Mouse (Mus musculus): Measurements from ENCODE around the gene Zmynd8.

The Zmynd8 gene

DNA sequence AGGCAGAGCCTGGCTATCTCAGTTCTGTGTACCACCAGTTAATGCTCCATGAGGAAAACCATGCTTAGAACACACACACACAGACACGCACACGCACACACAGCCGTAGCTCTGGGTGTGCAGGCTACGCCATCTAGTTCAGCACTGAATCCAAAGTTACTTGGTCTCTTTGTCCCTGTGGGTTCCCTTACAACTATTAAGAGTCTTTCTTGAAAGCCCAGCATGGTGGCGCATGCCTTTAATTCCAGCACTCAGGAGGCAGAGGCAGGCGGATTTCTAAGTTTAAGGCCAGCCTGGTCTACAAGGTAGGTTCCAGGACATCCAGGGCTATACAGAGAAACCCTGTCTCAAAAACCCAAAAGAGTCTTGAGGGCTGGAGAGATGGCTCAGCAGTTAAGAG lies 38.4 kb downstream of the Zmynd8 start:
- DNase-seq (ENCODE audit: extremely low read depth, insufficient read length, low spot score), result no peak

DNA sequence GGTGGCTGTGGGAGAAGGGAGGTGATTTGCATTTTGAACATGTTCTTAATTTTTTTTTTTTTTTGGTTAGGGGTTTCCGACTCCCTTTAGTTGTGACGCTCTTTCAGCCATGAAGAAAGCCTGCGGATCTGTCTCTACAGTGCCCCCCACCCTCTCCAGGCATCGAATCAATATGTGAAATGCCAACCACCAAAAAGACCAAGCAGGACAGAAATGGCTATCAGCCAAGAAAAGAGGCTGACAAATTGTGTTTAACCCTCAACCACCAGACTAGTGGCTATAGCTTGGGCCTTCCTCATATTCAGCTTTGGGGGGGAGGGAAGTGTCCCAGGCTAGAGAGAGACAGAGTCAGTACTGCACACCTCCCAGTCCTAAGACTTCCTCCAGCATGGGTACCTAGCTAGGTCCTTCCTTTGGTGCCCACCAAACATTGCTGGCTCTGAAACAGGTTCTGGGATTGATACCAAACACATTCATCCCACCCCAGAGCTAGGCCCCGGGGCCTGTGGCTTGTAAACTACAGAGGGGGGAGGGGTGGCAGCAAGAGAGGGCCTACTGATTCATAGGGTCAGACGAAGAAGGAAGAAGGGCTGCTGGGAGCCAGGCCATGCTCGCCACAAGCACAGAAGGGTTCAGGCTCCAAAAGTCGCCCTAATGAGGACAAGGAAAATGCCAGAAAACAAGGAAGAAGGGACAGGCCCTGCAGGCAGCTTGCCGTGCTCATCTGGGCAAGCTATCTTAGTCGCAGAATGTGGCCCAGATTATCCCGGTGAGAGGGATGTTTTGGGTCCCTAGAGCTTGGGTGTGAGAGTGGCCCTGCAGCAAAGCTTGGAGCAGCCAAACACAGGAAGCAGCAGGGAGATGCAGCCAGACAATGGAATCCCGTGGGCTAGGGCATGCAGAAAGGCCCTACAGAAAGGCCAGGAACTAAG lies 40.1 kb downstream of the Zmynd8 start:
- DNase-seq (ENCODE audit: extremely low read depth, insufficient read length, low spot score), result peak; percentile 61

DNA sequence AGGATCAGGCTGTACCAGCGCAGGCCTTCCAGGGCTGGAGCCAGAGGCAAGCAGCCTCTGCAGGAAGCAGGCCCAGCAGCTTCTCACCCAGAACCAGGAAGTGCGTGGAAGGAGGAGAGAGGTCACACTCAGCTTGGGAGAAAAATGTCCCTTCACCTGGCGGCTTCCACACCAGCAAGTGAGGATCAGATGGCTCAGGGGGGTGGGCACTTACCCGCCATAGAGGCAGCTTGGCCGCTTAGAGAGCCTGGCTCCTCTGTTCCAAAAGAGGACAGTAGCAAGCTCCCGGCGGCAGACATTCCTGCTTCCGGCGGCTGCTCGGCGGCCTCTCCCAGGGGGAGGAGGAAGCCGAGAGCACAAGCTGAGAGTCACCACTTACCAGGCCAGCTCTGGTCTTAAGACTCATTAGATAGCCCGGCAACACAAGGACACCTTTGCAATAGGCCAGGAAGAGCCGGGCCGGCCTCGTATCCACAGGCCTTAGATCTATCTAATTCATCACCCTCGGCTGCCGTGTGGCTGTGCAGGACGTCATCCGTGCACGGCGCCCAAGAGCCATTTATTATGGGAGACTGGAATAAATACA lies 40.9 kb downstream of the Zmynd8 start:
- peak; percentile 80 for DNase-seq (ENCODE audit: extremely low read depth, insufficient read length, low spot score)

DNA sequence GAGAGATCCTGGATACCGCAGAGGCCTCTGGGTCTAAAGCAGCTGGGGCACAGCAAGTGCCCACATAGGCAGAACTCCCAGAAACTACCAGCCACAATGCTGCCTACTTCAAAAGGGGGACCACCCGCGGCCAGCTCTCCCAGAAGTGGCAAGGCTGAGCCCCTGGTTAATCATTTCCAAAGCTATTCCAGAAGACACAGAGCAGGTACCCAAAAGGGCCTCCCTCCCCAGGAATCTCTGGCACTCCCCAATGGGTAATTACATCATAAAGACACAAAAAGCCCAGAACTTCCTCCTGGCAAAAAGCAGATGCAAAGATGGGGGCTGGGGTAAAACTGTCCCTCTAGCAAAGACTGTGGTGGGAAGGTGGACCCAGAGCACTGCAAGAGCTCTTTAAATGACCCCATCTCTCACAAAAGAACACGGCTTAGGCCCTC lies 41.4 kb downstream of the Zmynd8 start:
- DNase-seq (ENCODE audit: extremely low read depth, insufficient read length, low spot score), result no peak

DNA sequence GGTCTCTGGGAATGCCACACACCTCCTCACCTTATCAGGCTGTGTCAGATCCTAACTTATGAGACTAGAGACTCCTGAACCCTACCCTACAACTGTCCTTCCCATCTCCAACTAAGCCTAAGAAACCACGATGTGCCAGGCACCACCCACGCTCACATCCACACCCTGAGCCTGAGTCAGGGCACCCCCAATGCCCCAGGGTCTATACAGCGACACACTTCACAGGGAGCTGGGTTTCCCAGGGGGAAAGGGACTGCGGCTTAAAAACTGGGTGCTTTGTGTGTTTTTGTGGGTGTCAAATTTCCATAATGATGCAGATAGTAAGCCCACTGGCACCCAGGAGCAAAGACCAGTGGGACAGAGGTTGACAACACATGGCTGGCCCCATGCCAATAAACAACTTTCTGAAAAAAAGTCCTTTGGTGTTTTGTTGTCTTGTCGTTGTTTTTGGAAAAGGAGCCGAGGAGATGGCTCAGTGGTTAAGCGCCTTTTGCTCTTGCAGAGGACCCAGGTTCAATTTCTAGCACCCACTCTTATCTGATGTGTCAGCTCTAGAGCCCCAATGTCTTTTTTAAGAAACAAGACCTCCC lies 42.1 kb downstream of the Zmynd8 start:
- peak; percentile 44 for DNase-seq (ENCODE audit: extremely low read depth, insufficient read length, low spot score)

DNA sequence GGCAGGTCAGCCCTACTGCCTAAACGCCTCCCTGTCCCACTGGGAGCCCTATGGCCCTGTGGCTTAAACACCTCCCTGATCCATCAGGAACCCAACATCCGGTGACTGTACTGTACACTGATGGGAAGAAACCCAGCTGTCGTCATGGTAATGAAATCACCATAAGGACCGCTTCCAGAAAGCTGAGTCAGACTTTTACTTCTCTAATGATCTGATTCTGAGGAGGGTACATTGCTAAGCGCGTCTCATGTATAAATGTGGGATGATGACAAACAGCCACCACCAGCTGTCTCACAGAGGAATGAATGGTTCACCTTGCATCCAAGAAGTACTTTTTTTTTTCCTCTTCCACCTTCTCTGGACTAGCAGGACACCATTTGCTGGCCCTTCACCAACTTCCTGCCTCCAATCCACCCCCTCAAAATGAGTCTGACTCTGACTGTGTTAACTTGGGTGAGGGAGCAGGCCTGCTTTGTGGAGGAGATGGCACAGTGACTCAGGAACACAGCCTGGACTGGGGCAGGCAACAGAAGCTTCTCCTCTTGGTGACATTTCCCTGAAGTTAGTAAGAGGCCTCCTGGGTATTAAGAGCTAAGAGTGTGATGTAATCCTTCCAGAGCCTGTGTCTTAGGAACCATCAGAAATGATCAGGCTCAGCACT lies 43.0 kb downstream of the Zmynd8 start:
- peak; percentile 77 for DNase-seq (ENCODE audit: extremely low read depth, insufficient read length, low spot score)

DNA sequence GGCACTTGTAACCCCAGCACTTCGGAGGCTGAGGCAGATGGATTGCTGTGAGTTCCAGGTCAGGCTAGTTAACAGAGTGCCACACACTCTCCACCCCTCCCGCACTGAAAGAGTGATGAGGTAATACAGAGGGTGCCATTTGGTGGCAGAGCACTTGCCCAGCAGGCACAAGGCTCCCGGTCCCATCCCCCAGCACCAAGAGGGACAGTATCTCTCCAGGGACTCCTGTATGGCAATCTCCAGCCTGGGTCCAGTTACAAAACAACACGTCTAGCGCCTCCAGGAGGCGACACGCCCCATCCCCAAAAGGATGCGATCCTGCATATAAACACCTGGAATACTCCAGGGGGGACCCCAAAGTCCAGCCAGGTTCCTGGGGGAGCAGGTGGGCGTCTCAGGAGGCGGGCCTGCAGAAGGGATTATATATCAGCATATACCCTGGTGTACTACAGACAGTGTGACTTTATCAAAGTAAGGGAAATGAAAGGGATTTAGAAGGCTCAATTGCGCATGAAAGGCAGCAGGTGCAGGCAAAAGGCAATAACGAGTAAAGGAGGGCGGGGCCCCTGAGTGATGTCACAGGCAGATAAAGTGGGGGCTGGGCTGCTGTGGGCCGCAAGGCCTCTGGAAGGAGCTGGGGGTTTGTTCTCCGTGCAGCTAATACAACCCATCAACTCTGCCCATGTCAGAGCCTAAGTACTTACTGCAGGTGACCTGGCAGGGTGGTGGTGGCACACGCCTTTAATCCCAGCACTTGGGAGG lies 44.4 kb downstream of the Zmynd8 start:
- DNase-seq (ENCODE audit: extremely low read depth, insufficient read length, low spot score), result no peak

DNA sequence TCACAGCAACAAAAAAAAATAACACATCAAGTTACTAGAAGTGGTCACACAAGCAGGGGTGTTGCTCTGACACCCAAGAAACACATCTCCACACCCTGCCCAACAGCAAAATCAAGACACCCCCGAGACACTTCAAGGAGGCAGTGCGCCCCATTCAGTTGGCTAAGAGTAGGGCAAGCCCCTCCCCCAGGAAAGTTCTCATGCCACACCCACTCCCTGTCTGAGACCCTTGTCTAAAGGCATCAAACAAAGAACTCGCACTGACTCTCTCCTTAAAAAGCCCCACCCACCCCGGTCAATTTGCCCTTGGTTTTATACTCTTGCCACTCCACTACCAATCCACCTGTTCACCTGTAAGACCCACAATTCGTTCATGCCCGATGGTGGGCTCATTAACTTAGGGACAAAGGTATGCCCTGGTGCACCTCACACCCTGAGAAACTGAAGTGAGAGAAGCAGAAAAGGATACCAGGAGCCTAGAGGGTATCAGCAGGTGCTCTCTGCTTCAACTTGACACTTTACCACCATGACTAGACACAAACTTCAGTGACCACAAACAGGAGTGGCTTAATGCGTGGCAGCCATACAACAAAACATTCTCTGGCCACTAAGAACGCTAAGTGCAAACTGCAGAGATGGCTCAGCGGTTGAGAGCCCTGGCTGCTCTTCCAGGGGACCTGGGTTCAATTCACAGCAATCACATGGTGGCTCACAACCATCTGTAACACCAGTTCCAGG lies 45.8 kb downstream of the Zmynd8 start:
- no peak for DNase-seq (ENCODE audit: extremely low read depth, insufficient read length, low spot score)

DNA sequence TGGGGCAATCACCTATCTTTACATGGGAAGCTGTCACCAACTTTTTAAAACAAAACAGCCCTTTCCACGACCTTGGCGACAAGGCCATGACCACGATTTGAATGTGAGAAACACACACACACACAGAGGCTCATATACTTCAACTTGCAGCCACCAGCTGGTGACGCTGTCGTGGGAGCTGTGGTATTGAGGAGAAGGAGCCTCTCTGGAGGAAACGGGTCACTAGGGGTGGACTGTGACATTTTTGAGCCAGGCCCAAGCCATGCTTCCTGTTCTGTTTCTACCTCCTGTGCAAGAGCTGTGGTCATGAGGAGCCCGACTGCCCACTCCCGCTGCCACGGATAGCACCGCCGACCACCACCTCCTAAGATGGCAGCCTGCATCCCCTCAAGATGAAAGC lies 46.4 kb downstream of the Zmynd8 start:
- no peak for DNase-seq (ENCODE audit: extremely low read depth, insufficient read length, low spot score)

DNA sequence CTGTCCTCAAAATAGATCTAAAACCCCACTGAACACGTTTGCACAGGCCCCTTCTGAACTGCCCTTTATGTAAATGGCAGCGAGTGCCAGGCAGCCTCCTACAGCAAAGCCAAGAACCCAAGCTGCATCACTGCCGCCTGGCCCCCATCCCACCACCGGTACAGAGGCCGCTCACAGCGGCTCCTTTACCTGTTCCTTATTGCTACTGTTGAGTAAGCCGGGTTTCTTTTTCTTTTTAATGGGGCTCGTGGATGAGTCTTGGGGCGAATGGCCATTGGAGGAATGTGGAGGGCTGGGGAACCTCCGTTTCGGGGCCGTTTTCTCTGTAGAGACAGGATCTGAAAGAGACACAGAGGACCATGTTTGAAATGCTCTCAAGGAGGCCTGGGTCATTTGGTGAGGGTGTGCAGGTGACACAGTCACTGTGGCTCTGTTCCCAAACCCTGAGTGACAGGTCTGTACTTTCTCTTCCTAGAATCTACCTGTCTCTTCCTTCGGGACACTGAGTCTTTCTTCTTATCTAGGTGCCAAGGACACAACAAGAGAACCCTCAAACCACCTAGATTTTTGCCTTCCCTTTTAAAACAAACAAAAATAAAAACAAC lies 46.9 kb downstream of the Zmynd8 start:
- DNase-seq (ENCODE audit: extremely low read depth, insufficient read length, low spot score), result no peak

DNA sequence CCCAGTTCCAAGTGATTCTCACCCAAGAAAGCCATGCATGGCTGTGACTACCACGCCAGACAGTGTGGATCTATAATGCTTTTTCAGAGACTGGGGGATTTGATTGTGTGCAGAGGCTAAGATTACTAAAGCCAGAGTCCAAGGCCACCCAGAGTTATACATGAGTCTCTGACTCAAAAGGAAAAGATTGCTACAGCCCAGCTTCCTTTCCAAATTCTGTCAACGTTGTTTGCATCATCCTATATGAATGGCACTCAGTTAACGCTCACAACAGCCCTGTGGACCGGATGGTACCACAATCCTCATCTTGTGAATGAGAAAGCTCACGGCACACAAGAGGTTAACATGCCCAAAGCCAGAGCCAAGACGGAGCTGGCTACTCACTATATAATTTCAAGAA lies 48.0 kb downstream of the Zmynd8 start:
- DNase-seq (ENCODE audit: extremely low read depth, insufficient read length, low spot score), result no peak

DNA sequence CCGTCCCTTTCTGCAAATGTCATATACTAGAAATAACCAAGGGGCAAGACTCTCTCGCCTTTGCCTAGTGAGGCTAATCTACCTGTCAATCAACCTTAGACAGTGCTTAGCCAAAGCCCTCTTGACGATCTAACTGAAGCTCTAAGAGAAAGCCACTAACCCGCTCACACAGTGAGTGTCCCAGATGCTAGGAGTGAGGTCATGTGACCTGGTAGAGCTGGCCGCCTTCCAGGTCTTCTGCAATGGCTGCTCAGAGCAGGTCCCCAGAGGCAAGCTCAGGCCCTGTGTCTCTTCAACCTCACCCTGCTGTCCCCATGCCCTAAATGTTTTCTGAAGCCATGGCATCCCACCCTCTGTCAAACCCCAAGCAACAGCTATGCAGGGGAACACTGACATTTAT lies 49.7 kb downstream of the Zmynd8 start:
- DNase-seq (ENCODE audit: extremely low read depth, insufficient read length, low spot score), result no peak

DNA sequence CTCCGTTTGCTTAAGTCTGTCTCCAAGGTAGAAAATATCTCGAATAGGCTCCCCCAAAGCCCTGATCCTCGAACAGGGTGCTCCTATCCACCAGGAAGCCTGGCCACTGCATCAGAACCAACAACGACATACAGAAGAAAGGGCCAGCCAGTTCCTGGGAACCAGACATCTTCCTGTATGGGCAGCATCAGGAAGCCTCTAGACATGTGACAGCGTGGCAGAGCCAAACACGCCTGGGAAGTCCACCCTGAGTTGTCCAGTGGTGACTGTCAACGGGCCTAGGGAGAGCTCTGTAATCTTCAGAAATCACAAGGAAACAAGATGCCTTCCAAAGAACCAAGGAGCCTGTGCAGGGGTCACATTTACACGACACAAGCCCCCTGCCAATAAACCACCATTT lies 52.0 kb downstream of the Zmynd8 start:
- DNase-seq (ENCODE audit: extremely low read depth, insufficient read length, low spot score), result no peak

DNA sequence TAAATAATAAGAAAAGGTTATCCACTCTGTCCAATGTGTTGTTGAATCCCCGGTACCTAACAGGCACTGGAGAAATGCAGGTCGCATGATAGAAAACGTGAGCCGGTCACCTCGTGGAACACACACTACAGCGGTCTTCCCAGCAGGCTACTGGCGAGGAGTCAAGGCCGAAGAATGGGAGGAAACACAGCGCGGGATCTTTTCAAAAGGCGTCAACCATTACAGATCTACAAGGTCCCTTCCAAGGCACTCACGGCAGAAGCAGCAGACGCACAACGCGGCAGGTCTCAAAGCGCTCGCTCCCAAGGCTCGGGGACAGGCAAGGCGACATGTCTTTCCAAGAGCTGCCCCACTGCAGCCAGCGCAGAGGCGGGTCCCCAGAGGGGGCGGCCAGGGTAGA lies 53.3 kb downstream of the Zmynd8 start:
- no peak for DNase-seq (ENCODE audit: extremely low read depth, insufficient read length, low spot score)

DNA sequence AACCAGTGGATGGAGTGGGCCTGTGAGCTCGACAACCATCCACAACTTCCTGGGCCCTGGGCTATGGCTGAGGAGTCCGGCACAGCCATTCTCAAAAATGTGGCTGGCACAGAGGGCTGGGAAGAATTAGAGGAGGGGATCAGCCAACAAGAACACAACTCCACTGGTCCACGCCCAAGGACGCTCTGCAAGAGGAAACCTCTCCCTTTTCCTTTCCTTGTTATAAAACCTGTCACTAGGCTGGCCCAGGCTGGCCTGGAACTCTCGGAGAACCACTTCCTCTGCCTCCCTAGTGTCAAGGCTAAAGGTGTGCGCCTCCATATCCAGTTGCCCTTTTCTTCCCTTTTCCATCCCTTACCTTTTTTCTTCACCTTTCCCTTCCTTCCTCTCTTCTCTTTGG lies 55.5 kb downstream of the Zmynd8 start:
- DNase-seq (ENCODE audit: extremely low read depth, insufficient read length, low spot score), result no peak

DNA sequence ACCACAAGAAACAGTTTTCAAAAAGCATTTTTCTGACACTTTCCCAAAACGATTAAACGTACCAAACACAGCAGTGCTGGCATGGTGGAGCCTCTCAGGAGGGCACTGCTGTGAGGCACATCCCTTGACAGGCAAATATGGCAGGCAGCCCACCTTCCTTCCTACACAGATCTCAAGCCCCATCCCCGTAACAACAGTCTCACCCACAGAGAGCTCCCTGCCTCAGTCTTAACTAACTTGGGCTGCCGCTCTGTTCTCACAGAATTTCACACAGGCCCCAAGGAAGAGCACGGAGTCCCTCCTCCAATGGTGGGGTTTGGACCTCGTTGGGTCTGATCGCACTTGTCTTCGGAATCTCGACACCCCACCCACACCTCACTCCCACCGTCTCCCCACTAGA lies 56.6 kb downstream of the Zmynd8 start:
- DNase-seq (ENCODE audit: extremely low read depth, insufficient read length, low spot score), result no peak

DNA sequence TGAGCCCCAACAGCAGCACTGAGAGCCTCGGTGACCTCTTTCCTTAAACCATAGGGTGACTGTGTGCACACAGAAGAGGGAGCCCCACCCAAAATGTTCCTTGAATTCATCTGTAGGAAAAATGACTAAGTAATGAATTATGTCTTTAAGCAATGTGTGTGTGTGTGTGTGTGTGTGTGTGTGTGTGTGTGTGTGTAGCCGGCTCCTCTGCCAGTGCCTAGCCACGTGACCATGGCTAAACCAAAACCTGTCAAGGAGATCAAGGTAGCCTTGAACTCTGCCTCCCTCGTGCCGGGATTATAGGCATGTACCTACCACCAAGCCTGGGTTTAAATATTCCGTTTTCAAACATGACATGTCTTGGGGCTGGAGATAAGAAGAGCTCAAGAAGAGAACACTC lies 57.0 kb downstream of the Zmynd8 start:
- no peak for DNase-seq (ENCODE audit: extremely low read depth, insufficient read length, low spot score)

DNA sequence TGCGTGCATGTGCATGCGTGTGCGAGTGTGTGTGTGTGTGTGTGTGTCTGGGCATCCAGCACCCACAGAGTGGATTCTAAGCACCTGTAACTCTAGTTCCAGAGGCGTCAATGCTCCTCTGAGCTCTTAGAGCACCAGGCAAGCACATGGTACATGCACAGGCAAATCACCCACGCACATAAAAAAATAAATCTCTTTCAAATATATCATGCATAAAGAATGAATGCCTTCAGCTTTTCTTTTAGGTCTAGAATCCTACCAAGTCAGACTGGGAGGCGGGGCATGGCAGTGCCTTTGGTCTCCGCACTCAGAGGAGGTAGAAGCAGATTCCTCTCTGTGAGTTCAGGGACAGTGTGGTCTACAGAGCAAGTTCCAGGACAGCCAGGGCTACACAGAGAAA lies 58.0 kb downstream of the Zmynd8 start:
- DNase-seq (ENCODE audit: extremely low read depth, insufficient read length, low spot score), result no peak

DNA sequence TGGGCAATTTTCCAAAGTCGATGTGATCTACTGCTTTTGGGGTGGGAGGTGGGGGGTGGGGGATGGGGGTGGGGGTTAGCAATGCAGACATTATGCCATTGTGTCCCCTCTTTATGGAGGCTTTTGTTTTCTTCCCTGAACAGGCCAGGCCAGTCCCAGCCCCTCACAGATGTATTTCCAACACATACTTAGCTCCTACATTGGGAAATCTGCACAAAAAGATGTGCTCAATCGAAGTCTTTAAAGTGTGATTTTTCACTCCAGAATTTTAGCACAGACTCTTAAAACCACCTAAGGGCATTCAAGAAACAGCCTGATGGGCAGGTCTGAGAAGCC lies 59.5 kb downstream of the Zmynd8 start:
- DNase-seq (ENCODE audit: extremely low read depth, insufficient read length, low spot score), result no peak
